Mouse (Mus musculus) kidney, adult 8-10 months (tissue): ENCODE results near the gene Gm16253.
A peak's percentile ranks its signal among the peaks of the same experiment; 100 is the strongest.

Experiments used
- DNase-seq, 2 experiments: peaks; one replicate each; pipeline ENCODE4 v3.0.0; 2022

The Gm16253 gene

DNA sequence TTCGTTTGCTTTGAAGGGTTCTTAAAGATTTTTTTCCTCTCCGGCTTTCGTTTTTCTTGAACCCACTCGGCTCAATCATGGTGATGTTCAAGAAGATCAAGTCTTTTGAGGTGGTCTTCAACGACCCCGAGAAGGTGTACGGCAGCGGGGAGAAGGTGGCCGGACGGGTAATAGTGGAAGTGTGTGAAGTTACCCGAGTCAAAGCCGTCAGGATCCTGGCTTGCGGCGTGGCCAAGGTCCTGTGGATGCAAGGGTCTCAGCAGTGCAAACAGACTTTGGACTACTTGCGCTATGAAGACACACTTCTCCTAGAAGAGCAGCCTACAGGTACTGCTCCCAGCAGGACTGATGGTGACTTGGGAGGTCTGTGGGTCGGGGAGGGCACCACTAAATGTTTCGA is 18.6 kb upstream of the Gm16253 start:
- DNase-seq, result no peak

DNA sequence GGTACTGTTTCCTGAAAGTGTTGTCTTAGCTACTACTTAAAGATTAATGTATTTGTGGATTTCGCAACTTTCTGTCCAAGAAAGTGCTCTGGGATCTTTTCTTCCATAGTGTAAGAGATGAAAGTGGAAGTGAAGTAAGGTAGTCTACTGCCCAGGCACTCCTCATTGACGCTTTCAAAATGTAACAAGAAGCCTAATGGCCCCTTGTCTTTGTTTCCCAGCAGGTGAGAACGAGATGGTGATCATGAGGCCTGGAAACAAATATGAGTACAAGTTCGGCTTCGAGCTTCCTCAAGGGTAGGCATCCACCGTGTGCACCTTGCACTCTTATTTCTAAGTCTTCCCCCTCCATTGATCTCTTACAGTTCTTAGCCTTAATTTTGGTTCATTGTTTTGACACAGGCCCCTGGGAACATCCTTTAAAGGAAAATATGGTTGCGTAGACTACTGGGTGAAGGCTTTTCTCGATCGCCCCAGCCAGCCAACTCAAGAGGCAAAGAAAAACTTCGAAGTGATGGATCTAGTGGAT is 18.1 kb upstream of the Gm16253 start:
- DNase-seq, result no peak

DNA sequence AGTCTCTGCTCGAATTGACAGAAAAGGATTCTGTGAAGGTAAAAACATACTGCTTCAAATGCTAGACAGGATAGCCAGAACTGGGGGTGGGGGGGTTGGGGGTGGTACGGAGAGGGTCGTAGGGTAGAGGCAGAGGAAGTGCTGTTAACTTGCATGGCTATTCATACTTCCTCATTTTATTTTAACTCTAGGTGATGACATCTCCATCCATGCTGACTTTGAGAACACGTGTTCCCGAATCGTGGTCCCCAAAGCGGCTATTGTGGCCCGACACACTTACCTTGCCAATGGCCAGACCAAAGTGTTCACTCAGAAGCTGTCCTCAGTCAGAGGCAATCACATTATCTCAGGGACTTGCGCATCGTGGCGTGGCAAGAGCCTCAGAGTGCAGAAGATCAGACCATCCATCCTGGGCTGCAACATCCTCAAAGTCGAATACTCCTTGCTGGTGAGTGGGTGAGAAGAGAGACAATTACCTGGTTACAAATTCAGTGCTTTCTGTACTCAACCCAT is 17.3 kb upstream of the Gm16253 start:
- no peak for DNase-seq

DNA sequence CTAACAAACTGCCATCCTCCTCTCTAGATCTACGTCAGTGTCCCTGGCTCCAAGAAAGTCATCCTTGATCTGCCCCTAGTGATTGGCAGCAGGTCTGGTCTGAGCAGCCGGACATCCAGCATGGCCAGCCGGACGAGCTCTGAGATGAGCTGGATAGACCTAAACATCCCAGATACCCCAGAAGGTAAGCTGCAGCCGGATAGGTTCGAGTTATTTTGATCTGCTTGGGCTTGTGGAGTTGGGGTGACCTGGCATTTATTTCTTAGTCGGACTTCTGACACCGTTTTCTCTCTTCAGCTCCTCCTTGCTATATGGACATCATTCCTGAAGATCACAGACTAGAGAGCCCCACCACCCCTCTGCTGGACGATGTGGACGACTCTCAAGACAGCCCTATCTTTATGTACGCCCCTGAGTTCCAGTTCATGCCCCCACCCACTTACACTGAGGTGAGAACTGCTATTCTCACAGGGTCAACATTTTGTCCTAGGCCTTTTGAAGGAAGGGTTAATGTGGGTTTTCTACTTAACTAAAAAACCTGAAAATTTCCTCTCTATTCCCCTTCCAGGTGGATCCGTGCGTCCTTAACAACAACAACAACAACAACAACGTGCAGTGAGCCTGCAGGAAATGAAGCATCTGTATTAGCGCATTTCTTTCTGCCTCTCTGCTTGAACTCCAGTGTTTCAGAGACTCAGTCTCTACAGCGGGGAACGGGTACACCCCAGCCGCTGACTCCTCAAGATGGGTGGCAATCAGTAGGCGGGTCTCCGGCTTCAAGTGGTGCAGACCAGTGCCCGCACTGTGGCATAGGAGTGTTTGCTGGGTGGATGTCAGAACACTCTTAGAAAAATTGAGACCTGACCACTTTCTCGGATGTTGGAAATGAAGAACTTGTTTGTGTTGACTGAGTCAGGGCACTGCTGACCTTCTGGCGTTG is 16.6 kb upstream of the Gm16253 start:
- DNase-seq, result no peak

DNA sequence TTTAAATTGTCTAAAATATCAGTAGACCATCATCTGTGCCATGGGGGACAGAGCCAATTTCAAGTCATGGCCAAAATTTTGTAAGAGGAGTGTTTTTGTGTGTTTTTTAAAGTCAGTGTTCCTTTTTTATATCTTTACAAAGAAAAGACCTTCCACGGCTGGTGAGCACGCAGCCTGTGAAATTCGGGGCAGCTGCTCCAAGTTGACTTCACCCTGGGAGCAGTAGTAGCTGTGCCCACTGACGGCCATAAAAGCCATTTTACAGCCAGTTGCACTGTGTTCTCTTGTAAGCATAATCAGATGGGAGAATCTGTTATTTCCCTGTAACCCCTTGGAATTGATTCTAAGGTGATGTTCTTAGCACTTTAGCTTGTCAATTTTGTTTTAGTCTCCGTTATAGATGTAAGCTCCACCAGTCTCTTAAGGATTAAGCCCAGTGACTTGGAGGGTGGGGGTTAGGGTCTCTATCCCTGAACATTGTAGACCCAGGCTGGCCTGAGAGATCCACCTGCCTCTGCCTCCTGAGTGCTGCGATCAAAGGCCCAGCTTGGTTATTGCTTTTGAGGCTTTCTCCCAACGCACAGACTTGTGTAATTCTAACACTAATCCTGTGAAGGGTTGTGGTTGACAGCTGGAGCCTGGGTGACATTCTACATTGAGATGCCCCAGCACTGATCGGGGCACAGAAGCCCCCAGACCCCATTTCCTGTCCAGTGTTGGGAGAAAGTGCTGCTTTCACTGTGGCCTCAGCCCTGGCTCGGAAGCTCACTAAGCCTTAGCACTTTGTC is 15.7 kb upstream of the Gm16253 start:
- DNase-seq, result no peak

DNA sequence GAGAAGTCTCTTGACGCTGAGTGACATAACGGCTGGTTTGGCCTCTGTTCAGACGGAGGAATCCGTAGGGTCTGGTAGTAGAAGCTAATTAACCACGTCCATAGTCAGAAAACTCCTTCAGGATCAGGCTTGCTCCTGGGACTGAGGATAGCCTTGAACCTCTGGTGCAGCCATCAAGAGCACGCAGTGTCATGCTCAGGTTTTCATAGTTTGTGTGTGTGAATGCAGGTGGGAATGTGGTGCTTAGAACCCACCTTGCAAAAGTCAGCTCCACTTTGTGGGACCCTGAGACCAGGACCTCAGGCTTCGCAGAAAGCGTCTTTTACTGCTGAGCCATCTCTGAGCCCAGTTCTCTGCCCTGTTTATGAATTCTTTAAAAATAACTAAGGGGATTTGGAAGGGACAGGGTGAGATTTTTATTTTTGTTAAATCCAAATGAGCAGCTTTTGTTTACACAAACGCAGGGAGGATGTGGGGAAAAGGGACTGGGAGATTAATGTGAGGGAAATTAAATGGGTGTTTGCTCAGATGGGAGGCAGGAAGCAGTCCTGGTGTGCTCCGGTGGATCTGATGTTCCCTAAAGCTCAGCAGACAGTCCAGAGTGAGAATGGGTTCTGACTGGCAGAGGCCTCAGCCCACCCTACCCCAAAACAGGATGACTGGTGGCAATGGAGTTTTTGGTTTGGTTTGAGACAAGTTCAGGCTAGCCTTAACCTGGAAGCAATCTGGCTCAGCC is 14.7 kb upstream of the Gm16253 start:
- no peak for DNase-seq

DNA sequence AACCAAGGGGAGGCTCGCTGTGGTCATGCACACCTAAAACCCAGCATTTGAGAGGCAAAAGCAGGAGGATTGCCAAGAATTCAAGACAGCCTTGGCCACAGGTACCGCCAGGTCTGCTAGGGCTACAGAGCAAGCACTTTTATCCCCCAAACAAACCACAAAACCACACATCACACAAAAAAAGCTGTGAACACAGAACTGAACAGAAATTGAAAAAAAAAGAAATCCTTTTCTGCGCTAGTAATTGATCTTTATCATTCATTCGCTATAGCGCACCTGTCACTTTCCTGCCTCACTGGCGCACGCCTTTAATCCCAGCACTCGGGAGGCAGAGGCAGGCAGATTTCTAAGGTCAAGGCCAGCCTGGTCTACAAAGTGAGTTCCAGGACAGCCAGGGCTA is 13.5 kb upstream of the Gm16253 start:
- no peak for DNase-seq

DNA sequence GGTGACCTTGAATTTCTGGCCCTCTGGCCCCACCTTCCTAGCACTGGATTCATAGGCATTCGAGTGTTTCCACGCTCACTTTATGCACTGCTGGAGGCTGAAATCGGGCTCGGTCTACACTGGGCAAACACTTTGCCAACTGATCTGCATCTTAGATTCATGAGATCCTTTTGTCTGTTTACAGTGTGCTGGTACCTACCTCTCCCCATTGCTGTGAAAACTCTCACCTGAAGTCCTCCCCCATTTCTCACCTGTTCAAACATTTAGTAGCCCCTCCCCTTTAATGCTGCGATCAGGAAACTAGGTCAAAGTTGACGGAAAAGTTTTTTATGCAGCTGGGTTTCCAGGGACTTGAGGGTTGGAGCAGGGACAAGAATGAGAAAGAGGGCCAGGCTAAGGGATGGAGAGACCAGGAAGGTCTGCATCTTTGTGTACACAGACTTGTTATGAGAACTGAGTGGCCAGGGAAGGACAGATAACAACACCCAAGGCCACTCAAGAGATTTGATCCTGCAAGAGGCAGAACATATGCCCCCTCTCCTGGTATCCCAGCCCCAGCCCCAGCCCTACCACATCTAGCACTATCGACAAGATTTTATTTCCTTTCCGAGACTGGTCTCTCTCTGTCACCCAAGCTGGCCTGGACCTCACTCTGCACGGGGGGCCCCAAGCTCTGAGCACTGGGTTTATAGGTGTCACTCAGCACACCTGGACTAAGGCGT is 12.7 kb upstream of the Gm16253 start:
- no peak for DNase-seq

DNA sequence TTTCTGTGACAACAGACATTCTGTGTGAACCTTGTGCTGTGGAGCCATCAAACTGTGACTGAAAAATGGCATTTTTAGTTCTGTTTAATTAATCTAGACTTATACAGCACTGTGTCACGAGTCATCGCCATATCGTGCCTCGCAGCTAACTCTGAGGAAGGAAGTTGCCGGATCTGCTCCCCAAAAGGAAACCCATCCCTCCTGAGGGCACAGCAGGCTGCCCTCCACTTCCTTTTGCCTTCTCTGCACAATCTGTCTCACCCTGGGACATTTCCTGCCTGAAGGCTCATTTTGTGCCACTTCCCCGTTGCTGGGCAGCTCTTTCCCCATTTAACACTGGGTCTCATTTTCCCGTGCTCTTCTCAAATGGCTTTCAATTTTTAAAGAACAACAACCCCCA is 12.2 kb upstream of the Gm16253 start:
- no peak for DNase-seq

DNA sequence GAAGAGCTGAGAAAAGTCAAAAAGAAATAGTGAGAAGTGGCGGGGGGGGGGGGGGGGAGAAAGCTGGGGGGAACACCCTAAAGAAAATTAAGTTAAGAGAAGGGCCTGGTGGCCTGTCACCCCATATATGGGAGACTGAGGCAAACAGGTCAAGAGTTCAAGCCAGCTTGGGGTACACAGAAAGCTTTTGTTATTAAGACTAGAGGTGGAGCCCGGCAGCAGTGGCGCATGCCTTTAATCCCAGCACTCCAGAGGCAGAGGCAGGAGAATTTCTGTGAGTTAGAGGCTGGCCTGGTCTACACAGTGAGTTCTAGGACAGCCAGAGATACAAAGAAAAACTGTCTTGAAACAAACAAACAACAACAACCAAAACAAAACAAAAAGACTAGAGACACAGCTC is 11.7 kb upstream of the Gm16253 start:
- no peak for DNase-seq

DNA sequence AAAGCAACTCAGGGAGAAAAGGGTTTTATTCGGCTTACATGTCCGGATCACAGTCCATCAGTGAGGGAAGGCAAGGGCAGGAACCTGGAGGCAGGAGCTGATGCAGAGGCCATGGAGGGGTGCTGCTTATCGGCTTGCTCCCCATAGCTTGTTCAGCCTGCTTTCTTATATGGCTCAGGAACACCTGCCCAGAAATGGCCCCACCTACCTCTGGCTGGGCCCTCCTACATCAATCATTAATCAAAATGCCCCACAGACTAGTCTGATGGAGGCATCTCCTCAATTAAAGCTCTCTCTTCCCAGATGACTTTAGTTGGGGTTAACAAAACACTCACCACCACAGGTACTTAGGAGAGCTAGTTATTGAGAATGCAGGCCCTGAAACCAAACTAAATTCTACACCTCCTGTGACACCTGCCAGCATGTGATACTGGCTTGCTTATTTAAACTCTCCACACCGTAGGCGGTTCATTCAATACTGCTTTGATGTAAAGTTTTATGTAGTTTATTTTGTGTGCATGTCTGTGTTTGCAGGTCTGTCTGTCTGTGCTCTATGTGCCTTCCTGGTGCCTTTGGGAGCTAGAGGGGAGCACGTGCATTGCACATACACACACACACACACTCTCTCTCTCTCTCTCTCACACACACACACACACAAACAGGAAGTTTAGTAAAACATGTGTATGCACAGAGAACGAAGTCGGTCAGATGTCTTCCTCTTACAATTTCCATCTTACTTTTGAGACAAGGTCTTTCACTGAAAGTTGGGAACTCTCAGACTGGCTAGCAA is 9.9 kb upstream of the Gm16253 start:
- DNase-seq, result peak in 1 of 2 experiments; percentile 72

DNA sequence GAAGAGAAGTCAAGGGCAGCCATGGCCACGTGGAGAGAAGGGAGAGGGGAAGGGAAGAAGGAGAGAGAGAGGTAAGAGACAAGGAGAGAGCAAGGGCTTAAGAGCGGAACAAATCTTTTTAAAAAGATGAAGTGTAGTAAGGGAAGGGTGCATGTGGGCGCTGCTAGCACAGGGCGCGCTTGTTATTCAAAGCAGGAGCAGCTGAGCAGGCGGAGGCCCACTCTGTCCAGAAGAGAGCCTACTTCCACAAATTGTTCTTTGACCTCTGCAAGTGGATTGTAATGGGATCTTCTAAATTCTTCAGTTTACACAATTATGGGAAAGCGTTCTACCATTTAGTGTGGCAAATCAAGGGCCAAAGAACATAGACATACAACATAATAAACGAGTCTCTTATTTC is 8.2 kb upstream of the Gm16253 start:
- DNase-seq, result no peak

DNA sequence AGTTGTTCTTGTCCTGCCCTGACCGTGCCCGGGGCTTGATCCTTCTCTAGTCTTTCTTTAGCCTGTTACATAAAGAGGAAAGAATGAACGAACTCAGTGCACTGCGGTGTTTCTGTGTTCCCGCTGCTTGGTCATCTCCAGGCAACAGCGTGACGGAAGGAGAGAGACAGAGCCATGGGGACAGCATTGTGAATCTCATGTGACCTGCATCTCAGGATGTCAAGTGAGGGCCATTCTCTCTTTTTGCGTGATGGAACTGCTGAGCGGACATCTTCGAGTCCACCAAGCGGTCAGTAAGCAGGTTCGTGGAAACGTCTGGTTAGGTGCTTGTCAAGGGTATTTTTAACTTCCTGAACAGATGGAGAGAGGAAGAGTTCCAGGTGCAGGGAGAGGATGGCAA is 7.3 kb upstream of the Gm16253 start:
- DNase-seq, result no peak

DNA sequence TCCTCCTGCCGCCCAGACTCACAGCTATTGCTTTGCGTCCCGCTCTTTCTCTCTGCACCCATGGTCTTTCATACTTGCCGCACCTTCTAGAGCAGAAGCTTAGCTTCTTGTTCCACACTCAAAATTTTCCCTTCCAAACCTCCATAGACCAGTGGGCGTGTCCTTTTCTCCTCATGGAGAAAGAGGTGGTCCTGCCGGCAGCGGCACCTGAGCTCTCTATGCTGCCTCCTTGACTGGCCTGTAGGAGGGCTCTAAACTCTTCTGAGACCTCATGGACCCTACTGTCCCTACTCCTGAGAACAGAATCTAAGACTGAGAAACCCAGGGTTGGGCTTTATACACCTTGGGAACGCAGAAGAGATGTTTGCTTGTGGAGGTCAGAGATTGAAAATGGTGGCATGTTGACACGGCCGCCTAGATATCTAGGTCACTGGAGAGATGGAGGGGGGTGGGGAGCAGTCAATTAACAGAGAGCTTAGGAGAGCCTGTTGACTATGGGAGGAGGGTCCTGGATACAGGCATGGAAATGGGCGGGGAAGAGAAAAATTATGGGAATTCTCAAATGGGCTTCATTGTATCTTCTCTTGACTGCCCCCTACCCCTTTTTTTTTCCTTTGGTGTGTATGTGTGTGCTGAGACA is 6.7 kb upstream of the Gm16253 start:
- DNase-seq, result no peak

DNA sequence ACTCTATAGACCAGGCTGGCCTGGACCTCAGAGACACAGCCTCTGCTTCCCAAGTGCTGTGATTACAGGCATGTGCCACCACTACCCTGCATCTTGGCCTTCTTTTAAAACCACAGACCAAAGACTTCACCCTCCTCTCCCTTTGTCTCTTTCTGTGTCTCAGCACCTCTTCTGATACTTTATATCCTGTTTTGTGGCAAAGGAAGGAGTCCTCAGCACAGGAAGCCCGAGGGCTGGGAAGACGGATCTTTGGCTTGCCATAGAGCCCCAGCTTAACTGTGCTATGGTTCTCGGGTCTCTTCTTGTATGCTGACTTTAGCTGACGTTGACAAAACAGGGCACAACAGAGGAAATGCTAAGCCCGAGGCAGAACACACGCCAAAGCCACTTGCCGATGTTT is 6.1 kb upstream of the Gm16253 start:
- no peak for DNase-seq

DNA sequence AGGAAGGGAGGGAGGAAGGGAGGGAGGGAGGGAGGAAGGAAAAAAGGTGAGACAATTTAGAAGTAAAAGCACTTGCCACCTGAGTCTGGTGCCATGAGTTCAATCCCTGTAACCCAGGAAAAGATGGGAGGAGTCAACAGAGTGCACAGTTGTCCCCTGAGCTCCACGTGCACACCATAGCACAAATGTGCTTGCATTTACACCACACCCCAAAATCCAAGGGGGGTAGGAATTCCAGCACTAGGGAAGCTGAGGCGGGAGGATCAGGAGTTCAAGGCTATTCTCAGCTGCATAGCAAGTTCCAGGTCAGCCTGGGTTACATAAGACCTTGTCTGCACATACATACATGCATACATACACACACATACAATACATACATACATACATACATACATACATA is 5.4 kb upstream of the Gm16253 start:
- no peak for DNase-seq

DNA sequence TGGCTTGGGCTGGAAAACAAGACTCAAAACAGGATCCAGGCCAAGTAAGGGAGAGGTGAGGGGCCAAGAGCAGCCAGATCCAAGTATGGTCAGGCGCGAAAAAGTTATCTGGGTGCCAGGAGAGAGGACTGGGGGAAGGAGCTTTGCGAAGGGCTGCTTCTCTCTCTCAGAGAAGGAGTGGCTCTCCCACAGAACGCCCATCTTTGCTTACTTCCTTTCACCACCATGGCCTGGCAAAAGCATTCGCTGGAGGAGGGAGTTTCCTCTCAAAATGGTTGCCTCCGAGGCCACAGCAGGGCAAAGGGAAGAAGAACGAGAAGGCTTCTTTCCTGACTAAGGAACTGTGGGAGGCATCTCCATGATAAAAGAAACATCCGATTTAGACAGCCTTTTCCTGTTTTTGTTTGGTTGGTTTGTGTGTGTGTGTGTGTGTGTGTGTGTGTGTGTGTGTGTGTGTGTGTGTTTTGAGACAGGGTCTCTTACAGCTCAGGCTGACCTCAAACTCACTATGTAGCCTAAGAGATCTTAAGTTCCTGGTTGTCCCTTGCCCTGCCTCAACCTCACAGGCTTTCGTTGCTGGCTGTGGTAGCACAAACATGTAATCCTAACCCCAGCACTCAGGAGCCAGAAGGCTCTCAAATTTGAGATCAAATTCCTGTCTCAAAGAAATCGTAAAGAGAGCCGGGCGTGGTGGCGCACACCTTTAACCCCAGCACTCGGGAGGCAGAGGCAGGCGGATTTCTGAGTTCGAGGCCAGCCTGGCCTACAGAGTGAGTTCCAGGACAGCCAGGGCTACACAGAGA is 4.7 kb upstream of the Gm16253 start:
- DNase-seq, result peak in 1 of 2 experiments; percentile 78

DNA sequence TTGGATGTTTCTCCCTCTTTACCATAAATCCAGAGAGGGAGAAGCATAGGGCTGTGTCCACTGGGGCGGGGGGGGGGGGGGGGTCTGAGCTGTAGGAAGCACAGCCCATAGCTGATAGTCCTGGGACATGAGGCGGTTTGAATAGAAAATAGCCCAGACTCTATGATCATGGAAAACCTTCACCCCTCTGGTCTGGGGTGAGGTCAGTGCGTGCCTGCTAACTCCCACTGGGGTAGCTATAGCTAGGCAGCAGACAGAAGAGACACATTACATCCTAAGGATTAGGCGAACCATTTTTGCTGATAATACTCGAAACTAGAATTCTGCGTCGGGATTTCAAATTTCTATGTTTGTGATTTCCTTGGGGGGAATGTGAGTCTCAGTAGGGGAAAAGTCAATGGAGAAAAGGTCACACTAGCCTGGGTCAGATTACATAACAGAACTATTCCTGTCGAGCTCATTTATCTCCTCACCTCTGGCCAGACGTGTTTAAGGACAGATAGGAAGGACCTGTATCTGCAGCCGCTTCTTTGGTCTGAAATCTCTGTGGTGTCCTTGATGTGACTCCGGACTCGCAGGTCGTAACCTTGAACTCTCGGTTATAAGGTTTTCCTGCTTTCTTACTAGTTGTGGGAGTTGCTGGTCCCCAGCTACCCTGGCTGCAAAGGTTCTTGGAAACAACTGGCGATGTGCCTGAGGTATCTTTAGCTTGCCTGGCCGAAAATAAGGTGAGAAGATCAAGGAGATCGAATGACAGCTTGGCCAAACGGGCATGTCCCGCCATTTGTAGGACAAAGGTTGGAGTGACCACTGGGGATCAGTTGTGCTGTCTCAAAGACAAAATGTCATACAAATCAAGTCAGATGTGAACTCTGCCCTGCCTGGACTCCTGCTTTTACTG is 2.9 kb upstream of the Gm16253 start:
- no peak for DNase-seq
